Comparison of ENCODE assay signal across 30 mouse cellular contexts in genomic region chr9:57242916-57243315, GRCm38 (mm10). TPM values are rescaled to one million over a fixed set of nuclear protein-coding genes. Genes with fewer than 3 reads are reported as not detected.
"Had no signal": no experiment of that assay in that cellular context is flagged by ENCODE, and none has a peak within 500 bp of the region (broad histone marks: within the 10 kb centered on the region; RNA-seq: fewer than 3 reads in every experiment).

No protein-coding gene starts in this region.

- ATAC-seq: hindbrain, embryonic 16.5 days; inflammation-experienced regulatory T-cells, adult 6 months; intestine, embryonic 15.5 days; intestine, postnatal 0 days had no signal

- DNase-seq: gastrocnemius, adult 2 months; gastrocnemius, postnatal 10 days; gastrocnemius, postnatal 25 days; heart, adult 18-20 months; heart, postnatal 10 days; heart, postnatal 4 days; kidney, adult 18-20 months; kidney, adult 8-10 months; kidney, postnatal 10 days; kidney, postnatal 25 days; kidney, postnatal 4 days; liver; liver, embryonic 13.5 days had no signal

RNA-seq across cellular contexts. Expression of gene Trcg1, which starts 6.6 kb away (rescaled TPM):
- polyA plus RNA-seq: heart, embryonic 10.5 days; heart, embryonic 12.5 days; heart, embryonic 14.5 days; heart, embryonic 16.5 days; hindbrain, embryonic 10.5 days; hindbrain, embryonic 12.5 days; hindbrain, embryonic 14.5 days; inflammation-experienced regulatory T-cells, adult 6 months; intestine, embryonic 15.5 days; intestine, postnatal 0 days; kidney, embryonic 14.5 days; kidney, embryonic 16.5 days; limb, embryonic 10.5 days; limb, embryonic 12.5 days; limb, embryonic 14.5 days; liver, embryonic 11.5 days; liver, embryonic 13.5 days had no signal
